ENCODE assay signal across 9 mouse cellular contexts in the genomic region with DNA sequence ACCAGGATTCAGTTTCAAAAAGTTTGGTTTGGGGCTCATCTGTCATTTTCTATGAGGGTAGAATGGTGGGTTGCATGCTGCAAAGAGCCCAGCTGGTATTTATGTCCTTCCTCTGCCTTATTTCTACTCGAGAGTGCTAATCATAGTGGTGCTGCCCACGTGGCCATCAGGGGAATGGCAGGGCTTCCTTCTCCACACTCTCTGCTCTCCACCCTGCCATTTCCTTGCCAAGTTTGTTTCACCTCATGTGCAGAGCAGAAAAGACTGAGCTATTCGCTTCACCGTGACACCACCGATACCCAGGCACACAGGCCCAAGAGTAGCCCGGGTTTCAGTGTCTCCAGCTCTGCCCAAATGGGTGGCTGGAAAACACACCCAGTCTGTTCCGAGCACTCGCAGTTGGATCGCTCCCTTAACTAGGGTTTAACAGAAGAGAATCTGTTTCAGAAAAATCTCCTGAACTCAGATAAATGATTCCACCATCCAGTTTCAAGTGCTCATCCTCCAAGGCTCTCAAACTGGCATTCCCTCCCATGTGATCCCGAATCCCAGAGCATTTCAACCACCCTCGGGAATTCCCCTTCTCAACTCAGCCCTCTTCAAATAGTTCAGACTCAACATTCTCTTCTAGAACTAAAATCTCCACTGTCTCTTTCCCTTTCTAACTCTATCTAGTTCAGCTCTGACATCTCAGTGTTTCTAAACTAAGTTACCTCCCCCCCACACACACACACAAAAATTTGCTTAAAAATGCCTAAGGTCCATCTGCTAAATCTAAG.
DNase-seq lines count a peak whose midpoint lies in the region; ATAC-seq and TF ChIP-seq lines count a peak whose summit lies in the region.
"Had no signal": no experiment of that assay in that cellular context is flagged by ENCODE, and none has a peak within 500 bp of the region (broad histone marks: within the 10 kb centered on the region; RNA-seq: fewer than 3 reads in every experiment).

No protein-coding gene starts in this region.

- H3K4me3 ChIP-seq in kidney, adult 2 months (ENCODE audit: insufficient read depth, low read depth, low read length), result no peak overlapping the region
- no peak overlapping the region for H3K4me3 ChIP-seq in kidney, embryonic 14.5 days (ENCODE audit: low read length)
- no peak overlapping the region for H3K4me3 ChIP-seq in cortical plate, adult 2 months (ENCODE audit: insufficient read depth, low read length)
- H3K4me3 ChIP-seq in limb, embryonic 10.5 days, result no peak overlapping the region

- H3K9me3 ChIP-seq in kidney, embryonic 14.5 days (ENCODE audit: control insufficient read depth, low read length), result no peaks in the 10 kb centered on the region
- H3K9me3 ChIP-seq in limb, embryonic 10.5 days (replicated peaks), result no peaks in the 10 kb centered on the region

- peak; percentile 20 for DNase-seq in adrenal gland, postnatal 10 days
- DNase-seq in adrenal gland, adult 2 months, result no peak
- peak; percentile 38 for DNase-seq in kidney, adult 2 months
- DNase-seq in limb, embryonic 10.5 days (ENCODE audit: low spot score), result no peak
- no peak for DNase-seq in thymus, adult 18-20 months
- DNase-seq: cerebellum, adult 8-10 months had no signal

- H3K4me1 ChIP-seq in kidney, adult 2 months (ENCODE audit: control insufficient read depth, insufficient read depth, low read length), result 0 out of 2 replicates have a peak, but pooled peaks cover 4% of the 10 kb centered on the region
- peaks cover 3% of the 10 kb centered on the region; the same call in 1 of the 2 replicates for H3K4me1 ChIP-seq in kidney, embryonic 14.5 days (ENCODE audit: control insufficient read depth, insufficient read depth, low read length)
- peaks cover 9% of the 10 kb centered on the region for H3K4me1 ChIP-seq in cortical plate, adult 2 months (ENCODE audit: control insufficient read depth, insufficient read depth, low read length)
- H3K4me1 ChIP-seq in limb, embryonic 10.5 days, result peaks cover 41% of the 10 kb centered on the region

- ATAC-seq in kidney, embryonic 14.5 days (ENCODE audit: low FRiP score, low TSS enrichment), result no peak
- no peak for ATAC-seq in megakaryocyte, adult 5-6 weeks (ENCODE audit: poor library complexity, severe bottlenecking)

- TF ChIP-seq POLR2A in kidney, adult 2 months (IDR thresholded peaks at IDR 0.05; ENCODE audit: low read depth, low read length), result no peak
- TF ChIP-seq POLR2A in cortical plate, adult 2 months (IDR thresholded peaks at IDR 0.05; ENCODE audit: extremely low read depth, insufficient read depth, low read length), result no peak

- 65% methylated on average over 11 of the region's 11 CpGs for WGBS in kidney, adult 2 months
- 76% methylated on average over 11 of the region's 11 CpGs for WGBS in kidney, embryonic 14.5 days
- 81% methylated on average over 11 of the region's 11 CpGs for WGBS in limb, embryonic 10.5 days

- no peak overlapping the region for H3K9ac ChIP-seq in kidney, embryonic 14.5 days (ENCODE audit: low read depth, low read length)

- no peak overlapping the region for H3K4me2 ChIP-seq in kidney, embryonic 14.5 days (replicated peaks; ENCODE audit: low read depth, low read length)

- H3K27me3 ChIP-seq in kidney, adult 2 months (replicated peaks; ENCODE audit: control insufficient read depth, insufficient read depth, low read length), result no peaks in the 10 kb centered on the region
- H3K27me3 ChIP-seq in kidney, embryonic 14.5 days (ENCODE audit: control insufficient read depth, insufficient read depth, low read length), result no peaks in the 10 kb centered on the region
- H3K27me3 ChIP-seq in limb, embryonic 10.5 days (ENCODE audit: low read depth, poor library complexity, severe bottlenecking), result no peaks in the 10 kb centered on the region

- H3K27ac ChIP-seq in kidney, adult 2 months (ENCODE audit: insufficient read depth, low read depth, low read length), result no peak overlapping the region
- H3K27ac ChIP-seq in kidney, embryonic 14.5 days (ENCODE audit: low read depth, low read length), result no peak overlapping the region
- H3K27ac ChIP-seq in cortical plate, adult 2 months (ENCODE audit: insufficient read depth, low read length), result peak overlapping the region; percentile 45; the same call in 1 of the 2 replicates
- 0 out of 2 replicates have a peak overlapping the region, but pooled peaks have one; percentile 4 for H3K27ac ChIP-seq in limb, embryonic 10.5 days

- no peaks in the 10 kb centered on the region for H3K36me3 ChIP-seq in kidney, adult 2 months (ENCODE audit: control insufficient read depth, insufficient read depth, low read length)
- peaks cover 3% of the 10 kb centered on the region; the same call in 1 of the 2 replicates for H3K36me3 ChIP-seq in kidney, embryonic 14.5 days (ENCODE audit: control insufficient read depth, insufficient read depth, low read length)
- peaks cover 23% of the 10 kb centered on the region for H3K36me3 ChIP-seq in limb, embryonic 10.5 days

- TF ChIP-seq CTCF in kidney, adult 2 months (conservative IDR thresholded peaks at IDR 0.05; ENCODE audit: insufficient read depth, insufficient read length, low read depth, low read length), result peak; percentile 28; the same call in 1 of the 2 replicates
- no peak for TF ChIP-seq CTCF in cortical plate, adult 2 months (IDR thresholded peaks at IDR 0.05; ENCODE audit: extremely low read depth, insufficient read depth, low read length)

Comparison
In these comparisons a context has a peak if more than half of its experiments do, and no peak if none do; other contexts are left out.
1. DNase-seq: peak in adrenal gland, postnatal 10 days (single experiment) and kidney, adult 2 months (single experiment); none in adrenal gland, adult 2 months (single experiment), limb, embryonic 10.5 days (single experiment) and thymus, adult 18-20 months (0 of 2).
2. H3K27ac ChIP-seq: peak in cortical plate, adult 2 months (single experiment) and limb, embryonic 10.5 days (single experiment); none in kidney, adult 2 months (single experiment) and kidney, embryonic 14.5 days (single experiment).